Mouse (Mus musculus) small intestine, adult 2 months (tissue): Measurements from ENCODE around the gene Nup43.

Source experiments
- CTCF ChIP-seq: fragments of 200-500 bp; IDR thresholded peaks from 2 replicates; pipeline ENCODE4 v1.5.1; 2012; ENCODE audit warnings: low read depth, mild to moderate bottlenecking, control low read depth, inconsistent platforms, low read length, moderate library complexity, mixed read lengths; ENCODE audit not compliant: insufficient replicate concordance, insufficient read length; ENCODE audit errors: extremely low read depth
- POLR2A ChIP-seq: fragments of 200-500 bp; IDR thresholded peaks from 2 replicates; pipeline ENCODE4 v1.6.1; 2012; ENCODE audit warnings: low read depth, mild to moderate bottlenecking, control low read depth, inconsistent platforms, low read length, moderate library complexity

DNA sequence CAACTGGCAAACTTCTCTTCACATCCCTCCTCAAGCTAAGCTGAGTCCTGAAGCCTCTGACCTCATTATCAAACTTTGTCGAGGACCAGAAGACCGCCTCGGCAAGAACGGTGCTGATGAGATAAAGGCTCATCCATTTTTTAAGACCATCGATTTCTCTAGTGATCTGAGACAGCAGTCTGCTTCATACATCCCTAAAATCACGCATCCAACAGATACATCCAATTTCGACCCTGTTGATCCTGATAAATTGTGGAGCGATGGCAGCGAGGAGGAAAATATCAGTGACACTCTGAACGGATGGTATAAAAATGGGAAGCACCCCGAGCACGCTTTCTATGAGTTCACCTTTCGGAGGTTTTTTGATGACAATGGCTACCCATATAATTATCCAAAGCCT lies 45.2 kb downstream of the Nup43 start:
- TF ChIP-seq CTCF (no peak), POLR2A (no peak)
